Mouse (Mus musculus): ENCODE data around the gene Ass1. TPM values are rescaled to one million over a fixed set of nuclear protein-coding genes. Genes with fewer than 3 reads are reported as not detected.

Ass1 gene
- polyA plus RNA-seq, 1 experiment from 2014 or later, result 8.0 TPM

GRCm38 (mm10) chr2:31448756-31449440, 21.1 kb upstream of the Ass1 start:
- Histone ChIP-seq H3K4me1 (replicated peaks) (peaks cover 29% of the 10 kb centered on the region), H3K36me3 (no peaks in the 10 kb centered on the region), H3K9ac (no peak overlapping the region), H3K27me3 (peaks cover 37% of the 10 kb centered on the region), H3K27ac (peak overlapping the region; percentile 30), H3K9me3 (no peaks in the 10 kb centered on the region), H3K4me2 (no peak overlapping the region), H3K4me3 (no peak overlapping the region)
- 33% methylated on average over 3 of the region's 3 CpGs for WGBS
- ATAC-seq (ENCODE audit: low FRiP score), result no peak

- ATAC-seq (ENCODE audit: low FRiP score), result peak; percentile 72
- Histone ChIP-seq H3K4me1 (replicated peaks) (peaks cover 31% of the 10 kb centered on the region), H3K9ac (no peak overlapping the region), H3K36me3 (no peaks in the 10 kb centered on the region), H3K27ac (peak overlapping the region; percentile 30; the same call in 1 of the 2 replicates), H3K4me3 (no peak overlapping the region), H3K27me3 (peaks cover 37% of the 10 kb centered on the region), H3K4me2 (no peak overlapping the region), H3K9me3 (no peaks in the 10 kb centered on the region)
- 24% methylated on average over 4 of the region's 4 CpGs for WGBS
Observed at GRCm38 (mm10) chr2:31449441-31449815, 20.6 kb upstream of the Ass1 start.

GRCm38 (mm10) chr2:31449902-31450301, 20.1 kb upstream of the Ass1 start:
- H3K4me3 ChIP-seq, result no peak overlapping the region
- H3K36me3 ChIP-seq, result no peaks in the 10 kb centered on the region
- no peak overlapping the region for H3K27ac ChIP-seq
- H3K27me3 ChIP-seq, result peaks cover 38% of the 10 kb centered on the region
- no peak overlapping the region for H3K4me2 ChIP-seq
- 93% methylated on average over 4 of the region's 4 CpGs for WGBS
- ATAC-seq (ENCODE audit: low FRiP score), result peak; percentile 57
- H3K4me1 ChIP-seq (replicated peaks), result peaks cover 36% of the 10 kb centered on the region
- H3K9me3 ChIP-seq, result no peaks in the 10 kb centered on the region
- H3K9ac ChIP-seq, result no peak overlapping the region

- no peak overlapping the region for H3K4me3 ChIP-seq
- H3K27me3 ChIP-seq, result peaks cover 40% of the 10 kb centered on the region
- H3K4me2 ChIP-seq, result no peak overlapping the region
- peaks cover 36% of the 10 kb centered on the region for H3K4me1 ChIP-seq (replicated peaks)
- H3K27ac ChIP-seq, result no peak overlapping the region
- no peak overlapping the region for H3K9ac ChIP-seq
- H3K36me3 ChIP-seq, result no peaks in the 10 kb centered on the region
- no peaks in the 10 kb centered on the region for H3K9me3 ChIP-seq
- ATAC-seq (ENCODE audit: low FRiP score), result no peak
- WGBS, result 30% methylated on average over 3 of the region's 3 CpGs
Observed at GRCm38 (mm10) chr2:31450661-31451060, 19.3 kb upstream of the Ass1 start.

- no peaks in the 10 kb centered on the region for H3K36me3 ChIP-seq
- WGBS, result 77% methylated on average over 1 of the region's 1 CpGs
- H3K4me2 ChIP-seq, result no peak overlapping the region
- ATAC-seq (ENCODE audit: low FRiP score), result no peak
- H3K4me3 ChIP-seq, result no peak overlapping the region
- no peaks in the 10 kb centered on the region for H3K9me3 ChIP-seq
- no peak overlapping the region for H3K9ac ChIP-seq
- peaks cover 36% of the 10 kb centered on the region for H3K4me1 ChIP-seq (replicated peaks)
- peaks cover 45% of the 10 kb centered on the region for H3K27me3 ChIP-seq
- no peak overlapping the region for H3K27ac ChIP-seq
Observed at GRCm38 (mm10) chr2:31451530-31451929, 18.5 kb upstream of the Ass1 start.

GRCm38 (mm10) chr2:31453011-31453410, 17.0 kb upstream of the Ass1 start:
- H3K4me1 ChIP-seq (replicated peaks), result peaks cover 36% of the 10 kb centered on the region
- no peaks in the 10 kb centered on the region for H3K9me3 ChIP-seq
- no peak overlapping the region for H3K9ac ChIP-seq
- H3K4me2 ChIP-seq, result no peak overlapping the region
- H3K27ac ChIP-seq, result no peak overlapping the region
- H3K27me3 ChIP-seq, result peaks cover 57% of the 10 kb centered on the region
- no peak overlapping the region for H3K4me3 ChIP-seq
- WGBS, result 85% methylated on average over 13 of the region's 13 CpGs
- ATAC-seq (ENCODE audit: low FRiP score), result no peak
- no peaks in the 10 kb centered on the region for H3K36me3 ChIP-seq

GRCm38 (mm10) chr2:31453559-31454177, 16.3 kb upstream of the Ass1 start:
- no peak for ATAC-seq (ENCODE audit: low FRiP score)
- 39% methylated on average over 11 of the region's 11 CpGs for WGBS
- no peak overlapping the region for H3K9ac ChIP-seq
- no peaks in the 10 kb centered on the region for H3K36me3 ChIP-seq
- H3K4me3 ChIP-seq, result no peak overlapping the region
- H3K27me3 ChIP-seq, result peaks cover 64% of the 10 kb centered on the region
- no peak overlapping the region for H3K4me2 ChIP-seq
- H3K27ac ChIP-seq, result no peak overlapping the region
- peaks cover 32% of the 10 kb centered on the region for H3K4me1 ChIP-seq (replicated peaks)
- no peaks in the 10 kb centered on the region for H3K9me3 ChIP-seq

- no peaks in the 10 kb centered on the region for H3K36me3 ChIP-seq
- ATAC-seq (ENCODE audit: low FRiP score), result no peak
- peaks cover 26% of the 10 kb centered on the region for H3K4me1 ChIP-seq (replicated peaks)
- H3K27me3 ChIP-seq, result peaks cover 70% of the 10 kb centered on the region
- no peak overlapping the region for H3K4me2 ChIP-seq
- H3K9me3 ChIP-seq, result no peaks in the 10 kb centered on the region
- WGBS, result 62% methylated on average over 8 of the region's 8 CpGs
- H3K9ac ChIP-seq, result no peak overlapping the region
- H3K27ac ChIP-seq, result no peak overlapping the region
- H3K4me3 ChIP-seq, result no peak overlapping the region
Observed at GRCm38 (mm10) chr2:31454280-31454679, 15.7 kb upstream of the Ass1 start.

GRCm38 (mm10) chr2:31455418-31455817, 14.6 kb upstream of the Ass1 start:
- H3K4me3 ChIP-seq, result no peak overlapping the region
- no peaks in the 10 kb centered on the region for H3K36me3 ChIP-seq
- ATAC-seq (ENCODE audit: low FRiP score), result no peak
- H3K9me3 ChIP-seq, result no peaks in the 10 kb centered on the region
- no peak overlapping the region for H3K4me2 ChIP-seq
- H3K9ac ChIP-seq, result no peak overlapping the region
- no peak overlapping the region for H3K27ac ChIP-seq
- H3K27me3 ChIP-seq, result peaks cover 76% of the 10 kb centered on the region
- peaks cover 24% of the 10 kb centered on the region for H3K4me1 ChIP-seq (replicated peaks)
- 88% methylated on average over 7 of the region's 7 CpGs for WGBS

- H3K9ac ChIP-seq, result 0 out of 2 replicates have a peak overlapping the region, but pooled peaks have one; percentile 5
- H3K27me3 ChIP-seq, result peaks cover 84% of the 10 kb centered on the region
- H3K36me3 ChIP-seq, result no peaks in the 10 kb centered on the region
- no peaks in the 10 kb centered on the region for H3K9me3 ChIP-seq
- no peak for ATAC-seq (ENCODE audit: low FRiP score)
- H3K4me2 ChIP-seq, result no peak overlapping the region
- WGBS, result 56% methylated on average over 5 of the region's 5 CpGs
- peaks cover 17% of the 10 kb centered on the region for H3K4me1 ChIP-seq (replicated peaks)
- no peak overlapping the region; the same call in 1 of the 2 replicates for H3K27ac ChIP-seq
- no peak overlapping the region for H3K4me3 ChIP-seq
Observed at GRCm38 (mm10) chr2:31458460-31458859, 11.5 kb upstream of the Ass1 start.

GRCm38 (mm10) chr2:31458989-31459936, 10.7 kb upstream of the Ass1 start:
- peak overlapping the region; percentile 65; the same call in 1 of the 2 replicates for H3K9ac ChIP-seq
- WGBS, result 42% methylated on average over 16 of the region's 16 CpGs
- peaks cover 89% of the 10 kb centered on the region for H3K27me3 ChIP-seq
- H3K36me3 ChIP-seq, result no peaks in the 10 kb centered on the region
- peak overlapping the region; percentile 40 for H3K4me3 ChIP-seq
- H3K4me2 ChIP-seq, result peak overlapping the region; percentile 65
- no peak for ATAC-seq (ENCODE audit: low FRiP score)
- no peak overlapping the region for H3K27ac ChIP-seq
- H3K4me1 ChIP-seq (replicated peaks), result peaks cover 17% of the 10 kb centered on the region
- H3K9me3 ChIP-seq, result no peaks in the 10 kb centered on the region

GRCm38 (mm10) chr2:31460025-31460571, 9.9 kb upstream of the Ass1 start:
- H3K4me1 ChIP-seq (replicated peaks), result peaks cover 10% of the 10 kb centered on the region
- 1% methylated on average over 48 of the region's 48 CpGs for WGBS
- no peak overlapping the region for H3K27ac ChIP-seq
- H3K9ac ChIP-seq, result peak overlapping the region; percentile 65
- peak overlapping the region; percentile 65 for H3K4me2 ChIP-seq
- H3K36me3 ChIP-seq, result no peaks in the 10 kb centered on the region
- no peaks in the 10 kb centered on the region for H3K9me3 ChIP-seq
- peak; percentile 65 for ATAC-seq (ENCODE audit: low FRiP score)
- peaks cover 91% of the 10 kb centered on the region for H3K27me3 ChIP-seq
- peak overlapping the region; percentile 40 for H3K4me3 ChIP-seq

All from hindbrain, embryonic 13.5 days (tissue).